Mouse (Mus musculus) lung, embryonic 15.5 days (tissue): Measurements from ENCODE around the gene Homer3. TPM values are rescaled to one million over a fixed set of nuclear protein-coding genes. Genes with fewer than 3 reads are reported as not detected.
A peak's percentile ranks its signal among the peaks of the same experiment; 100 is the strongest.

Experiments used
- ATAC-seq: fragments of 200-750 bp; cut with Nextera tagmentation; 2 replicates; pipeline ENCODE4 v1.8.0; 2017; ENCODE audit warnings: moderate number of reproducible peaks, borderline replicate concordance; ENCODE audit not compliant: low FRiP score, low TSS enrichment; ENCODE audit errors: extremely low read depth
- H3K27ac ChIP-seq: fragments of 300-500 bp; sonication (generic); 2 replicates; pipeline ENCODE4 v1.5.1; 2015; ENCODE audit warnings: moderate library complexity, mild to moderate bottlenecking, inconsistent platforms
- H3K27me3 ChIP-seq: fragments of 300-500 bp; sonication (generic); 2 replicates; pipeline ENCODE4 v1.6.1; 2015; ENCODE audit warnings: inconsistent platforms
- H3K36me3 ChIP-seq: fragments of 300-500 bp; sonication (generic); 2 replicates; pipeline ENCODE4 v1.6.1; 2015; ENCODE audit warnings: inconsistent platforms
- H3K4me1 ChIP-seq: fragments of 300-500 bp; sonication (generic); 2 replicates; pipeline ENCODE4 v1.6.1; 2015; ENCODE audit warnings: inconsistent platforms
- H3K4me2 ChIP-seq: fragments of 300-500 bp; sonication (generic); 2 replicates; pipeline ENCODE4 v1.6.1; 2015; ENCODE audit warnings: inconsistent platforms, mild to moderate bottlenecking, moderate library complexity
- H3K4me3 ChIP-seq: fragments of 300-500 bp; sonication (generic); 2 replicates; pipeline ENCODE4 v1.5.1; 2015; ENCODE audit warnings: mild to moderate bottlenecking, inconsistent platforms
- H3K9ac ChIP-seq: fragments of 300-500 bp; sonication (generic); 2 replicates; pipeline ENCODE4 v1.6.1; 2015; ENCODE audit warnings: inconsistent platforms
- H3K9me3 ChIP-seq: fragments of 300-500 bp; sonication (generic); 2 replicates; pipeline ENCODE4 v1.6.1; 2016; ENCODE audit warnings: inconsistent platforms
- WGBS: fragments of 180-500 bp; shearing (Covaris S2); methylation state at CpG from one replicate; pipeline ENCODE4 v1.1.7; 2015; 5-methylcytosine and 5-hydroxymethylcytosine counted together
- polyA plus RNA-seq: library from polyadenylated mRNA; unstranded; fragments of >200 nt; fragmentation: Nextera tagmentation; extraction: Ambion mirVana; gene quantifications from 2 replicates; pipeline ENCODE4 v1.2.1, GENCODE M21; 2015

Homer3 gene
- polyA plus RNA-seq, 1 experiment from 2014 or later: 73.0 TPM

GRCm38 (mm10) chr8:70327512-70327911 is 44.9 kb downstream of the Homer3 start:
- no peaks in the 10 kb centered on the region for H3K9me3 ChIP-seq
- no peaks in the 10 kb centered on the region for H3K27me3 ChIP-seq
- ATAC-seq: no peak
- WGBS: 88% methylated on average over 6 of the region's 6 CpGs
- H3K9ac ChIP-seq: no peak overlapping the region
- no peak overlapping the region for H3K4me2 ChIP-seq
- peaks cover 13% of the 10 kb centered on the region for H3K36me3 ChIP-seq
- no peak overlapping the region for H3K27ac ChIP-seq
- peaks cover 18% of the 10 kb centered on the region for H3K4me1 ChIP-seq
- no peak overlapping the region for H3K4me3 ChIP-seq

- peak within 1 kb of the TSS; percentile 17 for H3K4me3 ChIP-seq
- H3K4me2 ChIP-seq: peak within 1 kb of the TSS; percentile 43
- peaks cover 31% of the 10 kb centered on the region for H3K36me3 ChIP-seq
- no peak within 1 kb of the TSS for H3K9ac ChIP-seq
- 28% methylated on average over 14 of the region's 14 CpGs for WGBS
- no peak within 1 kb of the TSS for H3K27ac ChIP-seq
- no peaks in the 10 kb centered on the region for H3K27me3 ChIP-seq
- no peak for ATAC-seq
- peaks cover 18% of the 10 kb centered on the region for H3K4me1 ChIP-seq
- no peaks in the 10 kb centered on the region for H3K9me3 ChIP-seq
Observed at GRCm38 (mm10) chr8:70329124-70329834, 46.7 kb downstream of the Homer3 start, which contains the start of gene Gdf1. TSS of gene Gdf1 (plus strand) at chr8:70329817.

- no peak overlapping the region for H3K27ac ChIP-seq
- peak; percentile 11; the same call in 1 of the 2 replicates for ATAC-seq
- no peak overlapping the region for H3K9ac ChIP-seq
- H3K4me1 ChIP-seq: peaks cover 18% of the 10 kb centered on the region
- H3K4me2 ChIP-seq: peak overlapping the region; percentile 43
- 6% methylated on average over 45 of the region's 45 CpGs for WGBS
- no peaks in the 10 kb centered on the region for H3K27me3 ChIP-seq
- H3K4me3 ChIP-seq: peak overlapping the region; percentile 17
- H3K9me3 ChIP-seq: no peaks in the 10 kb centered on the region
- H3K36me3 ChIP-seq: peaks cover 39% of the 10 kb centered on the region
Observed at GRCm38 (mm10) chr8:70329835-70330740, 47.5 kb downstream of the Homer3 start.

GRCm38 (mm10) chr8:70330741-70331364 is 48.2 kb downstream of the Homer3 start:
- Histone ChIP-seq H3K36me3 (peaks cover 47% of the 10 kb centered on the region), H3K27me3 (no peaks in the 10 kb centered on the region), H3K27ac (no peak overlapping the region), H3K4me3 (peak overlapping the region; percentile 17), H3K9me3 (no peaks in the 10 kb centered on the region), H3K9ac (no peak overlapping the region), H3K4me2 (peak overlapping the region; percentile 43), H3K4me1 (peaks cover 18% of the 10 kb centered on the region)
- ATAC-seq: peak; percentile 71
- WGBS: 31% methylated on average over 53 of the region's 53 CpGs

- H3K36me3 ChIP-seq: peaks cover 53% of the 10 kb centered on the region
- H3K9me3 ChIP-seq: no peaks in the 10 kb centered on the region
- no peak overlapping the region for H3K9ac ChIP-seq
- WGBS: 70% methylated on average over 19 of the region's 19 CpGs
- H3K4me1 ChIP-seq: peaks cover 18% of the 10 kb centered on the region
- no peak overlapping the region for H3K4me3 ChIP-seq
- no peak overlapping the region for H3K4me2 ChIP-seq
- no peak overlapping the region for H3K27ac ChIP-seq
- no peak for ATAC-seq
- no peaks in the 10 kb centered on the region for H3K27me3 ChIP-seq
Observed at GRCm38 (mm10) chr8:70331526-70331925, 48.9 kb downstream of the Homer3 start.

GRCm38 (mm10) chr8:70332070-70332877 is 49.6 kb downstream of the Homer3 start:
- Histone ChIP-seq H3K27ac (no peak overlapping the region), H3K36me3 (peaks cover 61% of the 10 kb centered on the region), H3K9ac (no peak overlapping the region), H3K4me1 (peaks cover 18% of the 10 kb centered on the region), H3K9me3 (no peaks in the 10 kb centered on the region), H3K27me3 (no peaks in the 10 kb centered on the region), H3K4me3 (no peak overlapping the region), H3K4me2 (no peak overlapping the region)
- peak; percentile 55; the same call in 1 of the 2 replicates for ATAC-seq
- WGBS: 29% methylated on average over 40 of the region's 41 CpGs

- Histone ChIP-seq H3K4me1 (peaks cover 18% of the 10 kb centered on the region), H3K36me3 (peaks cover 66% of the 10 kb centered on the region), H3K9me3 (no peaks in the 10 kb centered on the region), H3K27me3 (no peaks in the 10 kb centered on the region), H3K4me3 (no peak overlapping the region), H3K4me2 (no peak overlapping the region), H3K27ac (no peak overlapping the region), H3K9ac (no peak overlapping the region)
- WGBS: 93% methylated on average over 6 of the region's 6 CpGs
- ATAC-seq: no peak
Observed at GRCm38 (mm10) chr8:70332878-70333202, 50.2 kb downstream of the Homer3 start.

- H3K27me3 ChIP-seq: no peaks in the 10 kb centered on the region
- H3K36me3 ChIP-seq: peaks cover 99% of the 10 kb centered on the region
- H3K9me3 ChIP-seq: no peaks in the 10 kb centered on the region
- no peak overlapping the region for H3K9ac ChIP-seq
- WGBS: 85% methylated on average over 7 of the region's 7 CpGs
- no peak overlapping the region for H3K4me2 ChIP-seq
- no peaks in the 10 kb centered on the region for H3K4me1 ChIP-seq
- ATAC-seq: no peak
- no peak overlapping the region for H3K27ac ChIP-seq
- no peak overlapping the region for H3K4me3 ChIP-seq
Observed at GRCm38 (mm10) chr8:70338931-70339330, 56.3 kb downstream of the Homer3 start.

- Histone ChIP-seq H3K4me1 (no peaks in the 10 kb centered on the region), H3K9ac (no peak overlapping the region), H3K36me3 (peaks cover 83% of the 10 kb centered on the region), H3K27ac (no peak overlapping the region), H3K4me2 (no peak overlapping the region), H3K4me3 (no peak overlapping the region), H3K9me3 (no peaks in the 10 kb centered on the region), H3K27me3 (no peaks in the 10 kb centered on the region)
- ATAC-seq: no peak
- 82% methylated on average over 7 of the region's 7 CpGs for WGBS
Observed at GRCm38 (mm10) chr8:70340659-70341058, 58.0 kb downstream of the Homer3 start.

- H3K9me3 ChIP-seq: no peaks in the 10 kb centered on the region
- H3K4me2 ChIP-seq: no peak overlapping the region
- no peak overlapping the region for H3K27ac ChIP-seq
- no peaks in the 10 kb centered on the region for H3K27me3 ChIP-seq
- no peaks in the 10 kb centered on the region for H3K4me1 ChIP-seq
- 81% methylated on average over 14 of the region's 14 CpGs for WGBS
- no peak overlapping the region for H3K4me3 ChIP-seq
- H3K36me3 ChIP-seq: peaks cover 79% of the 10 kb centered on the region
- no peak overlapping the region for H3K9ac ChIP-seq
- no peak for ATAC-seq
Observed at GRCm38 (mm10) chr8:70342007-70342406, 59.4 kb downstream of the Homer3 start.

- 66% methylated on average over 7 of the region's 7 CpGs for WGBS
- H3K9ac ChIP-seq: no peak overlapping the region
- no peak for ATAC-seq
Observed at GRCm38 (mm10) chr8:70343076-70343475, 60.4 kb downstream of the Homer3 start.

More at GRCm38 (mm10) chr8:70343076-70343475, 60.4 kb downstream of the Homer3 start:
- no peaks in the 10 kb centered on the region for H3K27me3 ChIP-seq
- no peak overlapping the region for H3K4me3 ChIP-seq
- H3K4me2 ChIP-seq: no peak overlapping the region
- peaks cover 69% of the 10 kb centered on the region for H3K36me3 ChIP-seq
- no peak overlapping the region for H3K27ac ChIP-seq
- no peaks in the 10 kb centered on the region for H3K9me3 ChIP-seq
- H3K4me1 ChIP-seq: 0 out of 2 replicates have a peak, but pooled peaks cover 3% of the 10 kb centered on the region
